Mouse (Mus musculus): ENCODE measurements around the gene Mettl21e.
"Not testable (repeated sequence)": the region's sequence is repeated elsewhere in the genome, so short reads cannot be mapped to it uniquely, and the experiment has no call there.

Mettl21e gene

DNA sequence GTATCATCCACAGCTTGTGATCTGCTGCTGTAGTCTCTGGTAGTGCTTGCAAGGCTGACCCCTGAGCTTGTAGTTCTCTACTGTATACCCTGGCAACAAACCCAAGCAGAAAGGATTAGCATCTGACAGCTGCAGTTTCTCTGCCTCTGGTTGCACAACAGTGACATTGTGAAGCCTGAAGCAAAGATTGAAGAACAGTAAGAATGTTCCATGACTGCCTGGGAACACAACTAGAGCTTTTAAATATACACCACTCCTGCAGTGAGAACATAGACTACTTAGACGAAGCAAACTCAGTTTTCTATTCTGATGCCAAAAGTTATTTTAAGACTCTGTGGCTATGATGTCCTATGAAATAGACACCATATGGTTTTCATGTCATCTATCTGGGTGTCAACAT, at the start of gene Mettl21e:
Gene Mettl21e, minus strand, starts transcription at position 86 of the 400 bp plus-strand sequence.
- CTCF ChIA-PET: no interaction called here

DNA sequence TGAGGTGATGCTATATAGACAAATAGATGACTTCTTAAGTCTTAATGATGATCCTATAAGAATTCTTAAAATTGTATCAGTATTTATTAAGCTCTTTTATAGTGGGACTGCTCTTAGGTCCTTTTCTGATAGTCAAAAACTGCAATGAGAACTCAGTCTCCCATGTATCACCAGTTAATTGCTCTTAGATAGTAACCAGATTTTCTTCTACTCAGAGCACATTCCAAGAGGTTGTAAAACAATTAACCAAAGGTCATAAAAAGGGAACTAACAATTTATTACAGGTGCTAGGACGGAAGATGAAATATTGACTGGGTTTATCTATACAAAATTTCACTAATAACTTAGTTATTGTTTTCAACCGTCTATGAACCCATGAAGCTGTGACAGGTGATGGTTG, 21.7 kb upstream of the Mettl21e start:
- CTCF ChIA-PET: not testable (repeated sequence)

DNA sequence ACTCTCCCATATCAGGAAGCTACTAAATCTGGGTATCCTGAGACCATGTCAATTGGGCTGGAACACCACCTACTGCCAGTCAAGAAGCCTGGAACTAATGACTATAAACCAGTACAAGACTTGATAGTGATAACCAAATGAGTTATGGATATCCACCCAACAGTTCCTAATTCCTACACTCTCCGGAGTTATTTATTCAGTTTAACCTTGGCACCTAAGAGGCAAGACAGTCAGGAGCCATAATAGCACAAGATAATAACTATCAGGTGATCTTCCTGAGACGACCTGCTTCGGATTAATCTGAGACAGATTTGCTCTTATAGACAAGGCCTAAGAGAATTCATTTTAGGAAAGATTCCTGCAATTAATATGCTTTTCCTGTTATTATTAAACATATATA, 21.2 kb upstream of the Mettl21e start:
- CTCF ChIA-PET: no interaction called here

DNA sequence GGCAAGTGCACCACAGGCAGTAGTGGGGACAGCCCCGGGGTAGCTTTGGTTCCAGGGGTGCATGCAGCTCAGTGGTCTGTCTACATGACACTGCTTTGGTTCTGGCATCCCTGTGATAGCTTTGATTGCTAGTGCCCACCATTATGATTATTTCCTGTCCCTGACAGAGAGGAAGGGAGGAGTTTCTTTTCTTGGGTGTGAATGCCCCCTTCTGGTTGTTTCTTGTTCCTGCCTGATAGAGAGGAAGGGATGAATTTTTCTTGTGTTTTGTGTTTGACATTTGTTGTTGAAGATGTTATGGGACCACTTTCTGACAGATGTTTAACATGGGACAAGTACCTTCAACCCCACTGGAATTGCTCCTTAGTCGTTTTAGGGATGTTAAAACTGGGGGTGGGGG, 18.5 kb upstream of the Mettl21e start:
- CTCF ChIA-PET: no interaction called here

DNA sequence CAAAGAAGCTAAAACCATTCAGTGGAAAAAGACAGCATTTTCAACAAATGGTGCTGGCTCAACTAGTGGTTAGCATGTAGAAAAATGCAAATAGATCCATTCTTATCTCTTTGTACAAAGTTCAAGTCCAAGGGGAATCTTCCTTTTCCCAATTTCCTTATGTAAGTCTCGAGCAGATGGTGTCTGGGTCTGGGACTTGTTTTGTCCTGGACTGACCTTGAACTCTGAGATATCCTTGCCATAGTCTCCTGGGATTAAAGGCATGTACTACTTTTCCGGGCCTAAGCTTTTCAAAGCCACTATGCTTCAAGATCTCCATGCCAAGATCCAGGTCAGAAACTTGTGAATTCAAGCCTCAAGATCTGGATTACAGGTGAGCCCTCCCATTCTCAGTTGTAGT, 16.6 kb upstream of the Mettl21e start:
- CTCF ChIA-PET: no interaction called here

DNA sequence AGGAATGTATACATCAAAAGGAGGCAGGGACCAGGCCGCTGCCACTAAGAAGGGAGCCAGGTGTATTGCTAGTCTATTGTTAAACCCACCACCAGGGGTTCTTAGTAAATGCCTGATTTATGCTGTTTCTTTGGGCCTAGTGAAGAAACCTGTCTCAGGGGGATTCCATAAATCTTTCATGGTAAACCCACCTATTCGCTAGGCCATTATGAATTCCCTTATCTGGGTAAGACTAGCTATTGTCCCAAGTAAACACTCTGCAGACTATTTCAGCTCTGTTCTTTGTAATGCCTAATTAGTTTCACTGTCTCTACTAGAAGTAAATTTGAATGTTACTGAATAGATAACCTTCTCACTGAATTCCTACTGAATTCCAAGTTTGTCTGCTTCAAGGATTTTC, 15.8 kb upstream of the Mettl21e start:
- CTCF ChIA-PET: not testable (repeated sequence)

DNA sequence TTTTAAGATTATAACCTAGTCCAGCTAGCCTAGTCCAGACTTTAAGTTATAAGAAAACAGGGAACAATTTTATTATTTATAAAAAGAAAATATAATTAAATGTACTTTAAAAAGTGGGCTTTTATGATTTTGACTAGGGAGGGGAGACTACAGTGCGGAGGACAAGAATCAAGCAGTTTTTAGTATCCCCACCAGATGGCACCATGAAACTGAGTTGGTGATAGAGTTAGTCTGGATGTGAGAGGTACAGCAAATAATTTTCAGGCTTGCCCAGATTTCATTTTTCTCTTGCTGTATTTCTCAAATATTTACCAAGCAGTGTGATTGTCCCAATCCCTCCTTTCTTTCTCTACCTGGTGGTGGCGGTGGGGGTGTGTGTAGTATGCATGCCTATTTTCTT, 10.3 kb upstream of the Mettl21e start:
- CTCF ChIA-PET: no interaction called here

DNA sequence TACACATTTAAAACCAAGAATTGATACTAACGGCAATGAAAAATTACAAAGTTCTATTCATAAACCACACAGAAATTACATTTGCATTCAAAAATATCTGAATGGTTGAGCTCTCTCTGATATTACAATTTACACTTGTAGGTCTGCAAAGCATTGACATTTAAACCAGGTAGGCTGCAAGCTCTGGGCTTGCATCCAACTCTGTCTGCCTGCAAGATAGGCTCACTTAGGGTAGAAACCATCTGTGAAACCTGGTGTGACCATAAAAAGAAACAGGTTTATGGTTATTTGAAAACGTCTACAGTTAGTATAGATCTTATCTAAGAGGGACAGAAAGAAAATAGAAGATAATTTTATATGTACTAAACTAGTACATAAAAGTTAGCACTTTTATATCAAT, 1.6 kb downstream of the Mettl21e start:
- CTCF ChIA-PET: no interaction called here

DNA sequence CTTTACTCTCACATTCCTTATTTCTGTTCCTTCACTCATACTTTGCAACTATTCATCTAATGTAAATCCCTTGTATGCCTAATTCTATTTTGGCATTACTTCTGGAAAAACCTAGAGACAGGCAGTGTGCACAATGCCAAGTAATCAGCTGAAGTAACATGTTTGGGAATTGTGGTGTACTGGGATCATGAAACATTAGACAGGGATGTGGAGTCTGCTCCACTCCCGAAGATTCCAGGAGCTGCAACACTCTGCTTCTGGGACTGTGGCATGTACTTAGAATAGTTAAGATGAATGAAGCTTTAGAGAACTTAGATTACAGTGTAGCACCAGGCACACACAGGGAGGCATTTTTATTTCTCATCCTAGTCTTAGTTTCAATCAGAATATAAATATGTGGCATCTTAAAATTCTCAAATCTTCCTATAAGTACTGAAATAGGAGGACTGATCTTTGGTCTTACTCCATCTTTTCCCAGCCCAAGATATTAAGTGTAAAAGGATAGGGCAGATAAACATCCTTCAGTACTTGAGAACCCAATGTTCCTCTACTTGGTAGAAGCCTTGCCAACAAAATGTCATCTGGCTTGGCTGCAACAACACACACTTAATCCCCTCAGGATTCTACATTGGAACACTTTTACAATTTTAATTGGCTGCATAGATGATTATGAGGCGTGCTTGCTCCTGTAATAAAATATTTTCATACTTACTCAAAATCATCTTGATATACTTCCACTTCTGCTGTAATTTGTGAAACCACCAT, 2.2 kb downstream of the Mettl21e start:
- CTCF ChIA-PET: no interaction called here

DNA sequence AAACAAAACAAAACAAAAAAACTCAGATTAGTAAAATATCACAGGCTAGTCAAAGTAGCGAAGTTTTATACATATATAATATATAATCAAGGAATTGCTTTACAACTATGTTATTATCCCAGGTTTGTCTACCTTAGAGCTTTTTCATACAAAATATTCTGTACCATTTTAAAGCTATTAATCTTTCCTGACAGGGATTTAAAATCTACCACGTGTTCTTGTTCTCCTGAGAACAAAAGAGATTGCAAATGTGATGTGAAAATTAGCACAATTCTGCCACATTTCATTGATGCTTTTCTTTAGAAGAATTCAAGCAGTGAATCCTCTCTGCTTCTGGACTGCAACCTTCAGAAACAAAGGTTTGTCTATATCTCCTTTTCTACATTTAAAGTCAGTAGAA, 4.3 kb downstream of the Mettl21e start:
- CTCF ChIA-PET: no interaction called here

DNA sequence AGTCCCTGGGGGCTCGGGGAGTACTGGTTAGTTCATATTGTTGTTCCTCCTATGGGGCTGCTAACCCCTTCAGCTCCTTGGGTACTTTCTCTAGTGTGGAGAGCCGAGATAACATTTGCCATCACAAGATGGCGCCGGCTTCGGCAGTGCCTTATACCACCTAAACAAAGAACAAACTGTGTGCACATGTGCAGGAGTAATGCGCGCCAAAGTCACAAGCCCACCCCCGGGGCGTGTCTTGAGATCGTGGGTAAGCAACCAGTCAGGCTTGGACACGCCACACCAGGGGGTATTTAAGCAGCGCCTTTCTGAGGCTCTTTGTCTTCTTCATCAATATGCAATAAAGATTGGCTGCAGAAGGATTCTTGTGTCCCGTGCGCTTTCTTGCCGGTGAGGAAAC, 15.9 kb downstream of the Mettl21e start:
- CTCF ChIA-PET: no interaction called here

DNA sequence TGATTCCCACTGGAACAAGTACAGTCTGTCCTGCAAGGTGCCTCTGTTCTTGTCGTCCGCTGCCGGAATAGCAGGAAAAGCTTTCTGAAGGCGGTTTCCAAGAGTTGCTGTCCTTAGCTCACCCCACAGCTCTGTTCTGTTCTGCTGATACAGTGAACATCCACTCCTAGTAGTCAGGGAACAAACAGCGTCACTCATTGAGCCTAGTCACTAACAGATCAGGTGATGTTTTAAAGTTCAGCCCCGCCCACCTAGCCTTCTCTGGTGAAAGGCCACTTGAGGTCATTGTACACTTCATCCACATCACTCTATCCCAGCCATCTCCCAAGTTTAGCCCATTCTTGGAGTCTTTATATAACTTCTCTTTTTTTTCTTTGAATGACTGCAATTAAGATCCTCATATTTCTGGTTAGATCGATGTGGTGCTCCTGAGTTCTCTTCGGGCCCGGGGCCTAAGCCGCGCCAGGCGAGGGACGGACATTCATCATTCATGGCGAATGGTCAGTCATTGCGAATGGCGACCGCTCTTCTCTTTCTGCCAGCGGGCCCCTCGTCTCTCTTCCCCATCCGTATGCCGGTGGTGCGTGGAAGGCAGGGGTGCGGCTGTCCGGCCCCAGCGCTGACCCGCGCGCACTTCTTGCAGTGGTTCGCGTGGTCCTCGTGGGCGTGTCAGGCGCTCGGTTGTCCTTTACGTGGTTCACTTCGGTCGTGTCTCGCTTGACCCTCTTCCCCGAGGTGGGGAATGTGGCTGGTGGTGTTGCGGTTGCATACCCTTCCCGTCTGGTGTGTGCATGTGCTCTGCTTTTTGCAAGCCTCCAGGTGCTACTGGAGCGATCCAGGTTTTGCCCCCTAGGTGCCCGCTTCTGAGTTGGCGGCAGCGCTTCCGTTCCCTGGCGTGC, 20.2 kb downstream of the Mettl21e start:
- CTCF ChIA-PET: no interaction called here

DNA sequence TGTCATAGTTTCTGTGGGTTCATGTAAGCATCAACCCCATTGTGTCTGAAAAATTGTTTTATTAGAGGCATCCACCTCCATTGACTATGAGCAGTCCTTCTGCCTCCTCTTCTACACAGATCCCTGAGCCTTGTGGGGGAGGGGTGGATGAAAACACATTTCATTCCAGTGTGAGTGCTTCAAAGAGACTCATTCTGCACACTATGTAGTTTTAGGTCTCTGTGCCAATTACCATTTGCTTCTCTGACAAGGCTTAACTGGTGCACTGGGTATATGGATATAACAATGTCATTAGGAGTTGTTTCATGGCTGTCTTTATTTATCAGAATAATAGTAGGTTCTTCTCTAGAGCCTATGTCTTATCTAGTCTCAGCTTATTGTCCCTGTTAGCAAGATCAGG, 32.4 kb downstream of the Mettl21e start:
- CTCF ChIA-PET: no interaction called here

DNA sequence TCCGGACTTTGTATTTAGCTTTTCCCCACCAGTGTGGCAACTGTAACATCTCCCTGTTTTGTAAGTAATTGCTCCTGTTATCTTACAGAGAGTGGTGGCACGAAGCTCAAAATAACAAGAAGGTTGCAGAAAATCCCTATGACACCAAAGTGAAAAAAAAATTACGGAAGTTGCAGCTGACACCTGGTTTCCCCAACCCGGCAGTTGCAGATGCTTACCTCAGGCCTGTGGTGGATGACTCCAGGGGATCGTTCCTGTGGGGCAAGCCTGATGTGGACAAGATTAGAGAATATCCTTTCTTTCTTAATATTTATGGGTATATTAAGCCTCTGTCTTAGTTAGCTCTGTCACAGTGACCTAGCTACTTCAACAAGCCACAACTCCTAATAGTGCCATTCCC, 40.7 kb downstream of the Mettl21e start:
- CTCF ChIA-PET: interaction anchor here (0.6 kb wide), 1 partner anchor 9 kb away, joined by 4 read pairs; no protein-coding TSS in a partner anchor

DNA sequence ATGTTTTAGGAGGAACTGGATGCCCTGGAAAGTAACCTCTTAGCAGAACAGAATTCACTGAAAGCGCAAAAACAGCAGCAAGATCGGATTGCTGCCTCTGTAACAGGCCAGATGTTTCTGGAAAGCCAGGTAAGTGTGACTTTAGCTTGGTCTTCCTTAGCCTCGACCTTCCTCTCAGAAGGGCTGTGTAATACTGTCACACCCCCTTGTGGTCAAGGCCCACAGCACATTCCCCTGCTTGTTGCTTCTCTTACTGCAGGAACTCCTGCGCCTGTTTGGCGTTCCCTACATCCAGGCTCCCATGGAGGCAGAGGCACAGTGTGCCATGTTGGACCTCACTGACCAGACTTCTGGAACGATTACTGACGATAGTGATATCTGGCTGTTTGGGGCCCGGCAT, 44.9 kb downstream of the Mettl21e start:
- CTCF ChIA-PET: no interaction called here

DNA sequence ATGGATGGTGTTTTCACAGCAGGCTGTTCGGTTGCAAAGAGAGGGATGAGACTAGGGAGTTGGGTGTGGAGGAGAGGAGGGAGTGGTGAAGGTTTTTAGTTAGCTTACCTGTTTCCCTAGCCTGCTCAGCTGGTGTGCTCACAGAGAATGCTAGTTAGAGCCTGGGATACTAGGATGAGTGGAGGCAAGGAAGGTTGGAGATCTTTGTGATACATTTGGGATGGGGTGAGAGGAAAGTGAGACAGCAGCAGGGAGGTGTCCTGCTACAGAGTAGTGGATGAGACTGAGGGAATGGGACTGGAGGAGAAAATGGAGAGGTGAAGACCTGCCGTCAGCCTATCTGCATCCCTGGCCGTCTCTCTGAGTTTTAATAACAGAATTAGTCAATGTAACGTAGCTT, 46.1 kb downstream of the Mettl21e start:
- CTCF ChIA-PET: no interaction called here

DNA sequence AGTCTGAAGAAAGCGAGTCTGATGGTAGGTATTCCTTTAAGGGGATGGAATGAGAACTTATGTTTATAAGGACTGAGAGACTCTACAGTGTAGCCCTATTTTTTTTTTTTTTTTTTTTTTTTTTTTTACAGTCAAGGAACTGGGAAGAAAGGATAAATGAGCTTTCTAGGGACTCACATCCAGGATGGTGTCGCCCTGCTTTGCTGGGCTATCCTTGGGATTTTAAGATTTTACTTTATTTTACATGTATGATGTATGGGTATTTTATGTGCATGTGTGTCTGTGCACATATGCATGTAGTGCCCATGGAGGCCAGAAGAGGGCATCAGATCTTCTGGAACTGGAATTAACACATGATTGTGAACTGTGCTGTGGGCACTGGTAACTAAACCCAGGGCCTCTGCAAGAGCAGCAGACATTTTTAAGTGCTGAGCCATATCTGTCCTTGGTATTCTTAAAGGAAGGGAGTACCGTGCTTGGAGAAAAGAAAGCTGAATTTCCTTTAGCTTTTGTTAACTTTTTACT, 50.8 kb downstream of the Mettl21e start:
- CTCF ChIA-PET: interaction anchor here (0.6 kb wide), 1 partner anchor 50 kb away, joined by 3 read pairs; no protein-coding TSS in a partner anchor

DNA sequence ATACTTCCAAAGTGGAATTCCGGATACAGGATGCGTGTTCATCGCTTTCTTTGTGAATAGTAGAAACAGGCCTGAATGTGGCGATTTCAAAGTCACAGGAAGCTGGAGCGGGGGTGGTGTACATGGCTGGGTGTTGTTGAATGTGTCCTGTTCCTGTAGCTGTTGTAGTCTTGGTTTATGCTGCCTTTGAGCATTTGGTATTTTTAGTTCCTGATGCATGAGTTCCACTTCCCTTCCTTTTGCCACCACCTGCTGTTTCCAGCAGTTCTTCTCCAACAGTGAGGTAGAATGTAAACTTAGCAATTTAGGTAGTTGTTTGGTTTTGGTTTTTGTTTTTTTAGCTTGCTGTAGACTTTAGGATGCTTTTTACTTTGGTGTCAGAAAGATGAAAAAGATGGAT, 56.4 kb downstream of the Mettl21e start:
- CTCF ChIA-PET: no interaction called here

DNA sequence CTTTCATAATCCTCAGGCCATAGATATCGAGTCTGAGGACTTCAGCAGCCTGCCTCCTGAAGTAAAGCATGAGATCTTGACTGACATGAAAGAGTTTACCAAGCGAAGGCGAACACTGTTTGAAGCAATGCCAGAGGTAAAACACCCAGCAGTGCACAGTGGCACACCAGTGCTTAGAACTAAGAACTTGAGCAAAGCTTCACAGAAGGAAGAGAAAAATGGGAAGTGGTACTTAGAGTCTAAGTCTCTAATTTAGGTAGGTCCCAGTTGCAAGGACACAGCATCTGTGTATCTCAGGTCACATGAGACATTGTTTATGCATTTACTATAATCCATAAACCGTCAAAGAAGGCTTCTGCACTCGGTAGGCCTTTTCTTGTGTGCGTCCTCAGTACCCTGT, 56.9 kb downstream of the Mettl21e start:
- CTCF ChIA-PET: interaction anchor here (0.7 kb wide), 1 partner anchor 61 kb away, joined by 3 read pairs; no protein-coding TSS in a partner anchor

DNA sequence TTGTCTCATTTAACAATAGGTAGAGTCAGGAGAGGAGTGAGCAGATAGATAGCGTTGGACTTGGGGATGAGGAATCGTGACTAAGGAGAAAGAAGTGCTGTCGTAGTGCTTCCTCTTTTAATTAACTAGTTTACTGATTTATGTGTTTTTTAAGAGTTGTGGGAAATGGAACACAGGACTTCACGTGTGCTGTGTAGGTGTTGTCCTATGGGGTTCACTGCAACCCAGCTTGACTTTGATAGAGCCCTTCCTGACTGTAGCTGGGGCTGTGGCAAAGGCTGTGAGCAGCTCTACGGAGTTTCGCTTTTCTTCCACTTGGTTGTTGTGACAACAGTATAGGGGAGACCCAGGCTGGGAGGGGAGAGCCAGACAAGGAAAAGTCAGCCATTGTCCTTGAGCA, 60.4 kb downstream of the Mettl21e start:
- CTCF ChIA-PET: no interaction called here

DNA sequence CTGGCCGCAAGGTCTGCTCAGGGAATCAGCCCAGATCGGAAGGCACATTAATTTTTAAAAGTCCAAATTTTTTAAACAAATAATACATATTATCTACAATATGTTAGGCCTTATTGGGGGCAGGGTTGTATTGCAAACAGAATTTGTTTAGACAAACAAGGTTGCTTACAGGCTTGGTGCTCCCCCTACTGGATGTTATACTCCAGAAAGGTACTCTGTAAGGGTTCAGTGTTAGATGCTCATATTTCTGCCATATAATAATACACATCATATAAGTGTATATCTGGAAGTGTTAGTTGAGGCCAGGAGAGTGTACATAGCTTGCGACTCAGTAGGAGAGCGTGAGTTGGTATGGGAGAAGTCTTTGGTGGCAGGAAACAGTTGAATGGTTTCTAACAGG, 63.5 kb downstream of the Mettl21e start:
- CTCF ChIA-PET: no interaction called here

Data from spleen, embryonic (tissue).